Mouse (Mus musculus): ENCODE results near the gene Kcnh1. TPM values are rescaled to one million over a fixed set of nuclear protein-coding genes. Genes with fewer than 3 reads are reported as not detected.

Kcnh1 gene
- polyA plus RNA-seq (2017; shearing (Covaris generic)) = not detected

GRCm38 (mm10) chr1:192190508-192191321 lies at the start of gene Kcnh1:
Gene Kcnh1 (plus strand): TSS chr1:192190774.

Other genes with a start within 250 kb of the Kcnh1 start
- gene Rd3, start 213.4 kb upstream of the Kcnh1 start, polyA plus RNA-seq (2017; shearing (Covaris generic)) = 0.80 TPM
- 90.1 TPM for gene Traf5, start 98.2 kb upstream of the Kcnh1 start, polyA plus RNA-seq (2017; shearing (Covaris generic))
- gene Rcor3, start 52.7 kb upstream of the Kcnh1 start, polyA plus RNA-seq (2017; shearing (Covaris generic)) = 18.0 TPM

All from effector memory CD4-positive, alpha-beta T cell, adult 5 months (primary cell).